In genomic region chr17:66075827-66076173, GRCm38 (mm10) we compare ENCODE assay signal across 8 mouse cellular contexts. TPM values are rescaled to one million over a fixed set of nuclear protein-coding genes. Genes with fewer than 3 reads are reported as not detected.
DNase-seq lines count a peak whose midpoint lies in the region; ATAC-seq lines count a peak whose summit lies in the region.

No protein-coding gene starts in this region.

- H3K9me3 ChIP-seq in neural tube, embryonic 11.5 days (ENCODE audit: control insufficient read depth, low read length): no peaks in the 10 kb centered on the region
- no peaks in the 10 kb centered on the region for H3K9me3 ChIP-seq in embryonic facial prominence, embryonic 11.5 days (replicated peaks; ENCODE audit: control insufficient read depth, low read length)
- no peaks in the 10 kb centered on the region for H3K9me3 ChIP-seq in hindbrain, embryonic 16.5 days (ENCODE audit: control insufficient read depth, low read length)

- peak overlapping the region; percentile 76 for H3K9ac ChIP-seq in neural tube, embryonic 11.5 days (ENCODE audit: low read length)
- H3K9ac ChIP-seq in embryonic facial prominence, embryonic 11.5 days (replicated peaks; ENCODE audit: low read length): peak overlapping the region; percentile 74
- peak overlapping the region; percentile 96 for H3K9ac ChIP-seq in hindbrain, embryonic 16.5 days (ENCODE audit: low read depth, low read length)

- peak overlapping the region; percentile 96 for H3K4me3 ChIP-seq in neural tube, embryonic 11.5 days (ENCODE audit: low read depth, low read length)
- peak overlapping the region; percentile 94 for H3K4me3 ChIP-seq in embryonic facial prominence, embryonic 11.5 days (ENCODE audit: low read depth, low read length)
- peak overlapping the region; percentile 96 for H3K4me3 ChIP-seq in hindbrain, embryonic 16.5 days (ENCODE audit: low read length)

- no peak for ATAC-seq in neural tube, embryonic 11.5 days (ENCODE audit: insufficient read depth, low FRiP score, low TSS enrichment)
- ATAC-seq in embryonic facial prominence, embryonic 11.5 days (replicated peaks; ENCODE audit: insufficient number of reproducible peaks, low FRiP score, low TSS enrichment, low read depth): no peak
- ATAC-seq in hindbrain, embryonic 16.5 days: no peak
- peak; percentile 33 for ATAC-seq in megakaryocyte progenitor cell, adult 5-6 weeks (replicated peaks; ENCODE audit: poor library complexity)
- ATAC-seq in monocyte, adult 5-6 weeks (replicated peaks; ENCODE audit: insufficient number of reproducible peaks, low FRiP score, low TSS enrichment, poor library complexity, severe bottlenecking): no peak

- DNase-seq in neural tube, embryonic 11.5 days (ENCODE audit: low spot score): peak; percentile 12
- DNase-seq in neural tube, embryonic 10.5 days (ENCODE audit: extremely low spot score, low spot score): no peak
- DNase-seq in embryonic facial prominence, embryonic 11.5 days (ENCODE audit: low spot score): peak; percentile 64
- no peak for DNase-seq in gastrocnemius, postnatal 4 days (ENCODE audit: low spot score in 2 of 2)
- DNase-seq in adrenal gland, postnatal 14 days: no peak

- H3K27ac ChIP-seq in neural tube, embryonic 11.5 days (ENCODE audit: low read depth, low read length): no peak overlapping the region
- H3K27ac ChIP-seq in embryonic facial prominence, embryonic 11.5 days (replicated peaks; ENCODE audit: low read depth, low read length): peak overlapping the region; percentile 78; the same call in 1 of the 2 replicates
- peak overlapping the region; percentile 97 for H3K27ac ChIP-seq in hindbrain, embryonic 16.5 days (ENCODE audit: low read depth, low read length)

- no peaks in the 10 kb centered on the region for H3K27me3 ChIP-seq in neural tube, embryonic 11.5 days (ENCODE audit: control insufficient read depth, insufficient read depth, low read length)
- no peaks in the 10 kb centered on the region for H3K27me3 ChIP-seq in embryonic facial prominence, embryonic 11.5 days (ENCODE audit: control insufficient read depth, insufficient read depth, low read length)
- H3K27me3 ChIP-seq in hindbrain, embryonic 16.5 days (replicated peaks; ENCODE audit: control insufficient read depth, insufficient read depth, low read length): no peaks in the 10 kb centered on the region

- 10% methylated on average over 12 of the region's 12 CpGs for WGBS in neural tube, embryonic 11.5 days
- WGBS in embryonic facial prominence, embryonic 11.5 days: 5% methylated on average over 12 of the region's 12 CpGs
- WGBS in hindbrain, embryonic 16.5 days: 2% methylated on average over 12 of the region's 12 CpGs

- peaks cover 3% of the 10 kb centered on the region; the same call in 1 of the 2 replicates for H3K36me3 ChIP-seq in neural tube, embryonic 11.5 days (ENCODE audit: control insufficient read depth, insufficient read depth, low read length)
- H3K36me3 ChIP-seq in embryonic facial prominence, embryonic 11.5 days (replicated peaks; ENCODE audit: control insufficient read depth, insufficient read depth, low read depth, low read length): no peaks in the 10 kb centered on the region
- peaks cover 15% of the 10 kb centered on the region for H3K36me3 ChIP-seq in hindbrain, embryonic 16.5 days (ENCODE audit: control insufficient read depth, insufficient read depth, low read length)

- peaks cover 11% of the 10 kb centered on the region; the same call in 1 of the 2 replicates for H3K4me1 ChIP-seq in neural tube, embryonic 11.5 days (ENCODE audit: control insufficient read depth, insufficient read depth, low read length)
- H3K4me1 ChIP-seq in embryonic facial prominence, embryonic 11.5 days (ENCODE audit: control insufficient read depth, insufficient read depth, low read length): no peaks in the 10 kb centered on the region
- H3K4me1 ChIP-seq in hindbrain, embryonic 16.5 days (ENCODE audit: control insufficient read depth, insufficient read depth, low read depth, low read length): peaks cover 15% of the 10 kb centered on the region

- peak overlapping the region; percentile 81 for H3K4me2 ChIP-seq in neural tube, embryonic 11.5 days (ENCODE audit: low read depth)
- H3K4me2 ChIP-seq in embryonic facial prominence, embryonic 11.5 days (ENCODE audit: low read depth, low read length): peak overlapping the region; percentile 86
- H3K4me2 ChIP-seq in hindbrain, embryonic 16.5 days (ENCODE audit: low read length): peak overlapping the region; percentile 74

RNA-seq across cellular contexts. Expression of gene Ankrd12, which starts 1.1 kb away (rescaled TPM):
- 33.2 and 34.7 TPM in 2 replicates for polyA plus RNA-seq in neural tube, embryonic 11.5 days (2014; fragmentation: Nextera tagmentation; extraction: Ambion mirVana)
- 27.2 and 29.4 TPM in 2 replicates for polyA plus RNA-seq in embryonic facial prominence, embryonic 11.5 days (2014; fragmentation: Nextera tagmentation; extraction: Ambion mirVana)
- polyA plus RNA-seq in hindbrain, embryonic 16.5 days (2015; fragmentation: Nextera tagmentation; extraction: Ambion mirVana): 154 and 167 TPM in 2 replicates
- 52.8 and 60.3 TPM in 2 replicates for total RNA-seq in megakaryocyte progenitor cell, adult 5-6 weeks (2015)
- total RNA-seq in megakaryocyte progenitor cell, adult 5-6 weeks (2017): 48.1 and 73.1 TPM in 2 replicates
- 10 to 100 TPM; 17.8 to 24.7 TPM for total RNA-seq in gastrocnemius, postnatal 4 days (2021)
- 60.7 to 91.8 TPM (median 63.4 TPM) in 3 replicates for total RNA-seq in monocyte, adult 5-6 weeks (2017)
- 22.6 and 25.0 TPM in 2 replicates for total RNA-seq in adrenal gland, postnatal 14 days (2021)

RNA-seq across cellular contexts. Expression of gene Ndufv2, which starts 25.6 kb away (rescaled TPM):
- polyA plus RNA-seq in neural tube, embryonic 11.5 days (2014; fragmentation: Nextera tagmentation; extraction: Ambion mirVana): 321 and 347 TPM in 2 replicates
- 334 and 342 TPM in 2 replicates for polyA plus RNA-seq in embryonic facial prominence, embryonic 11.5 days (2014; fragmentation: Nextera tagmentation; extraction: Ambion mirVana)
- polyA plus RNA-seq in hindbrain, embryonic 16.5 days (2015; fragmentation: Nextera tagmentation; extraction: Ambion mirVana): 392 and 420 TPM in 2 replicates
- total RNA-seq in megakaryocyte progenitor cell, adult 5-6 weeks (2015): 238 and 242 TPM in 2 replicates
- 243 and 254 TPM in 2 replicates for total RNA-seq in megakaryocyte progenitor cell, adult 5-6 weeks (2017)
- 100 to 1,000 TPM; 447 to 482 TPM for total RNA-seq in gastrocnemius, postnatal 4 days (2021)
- total RNA-seq in monocyte, adult 5-6 weeks (2017): 97.5 to 124 TPM (median 101 TPM) in 3 replicates
- 598 and 660 TPM in 2 replicates for total RNA-seq in adrenal gland, postnatal 14 days (2021)

RNA-seq across cellular contexts. Expression of gene Washc1, which starts 35.5 kb away (rescaled TPM):
- 31.1 and 31.5 TPM in 2 replicates for polyA plus RNA-seq in neural tube, embryonic 11.5 days (2014; fragmentation: Nextera tagmentation; extraction: Ambion mirVana)
- polyA plus RNA-seq in embryonic facial prominence, embryonic 11.5 days (2014; fragmentation: Nextera tagmentation; extraction: Ambion mirVana): 36.3 and 36.8 TPM in 2 replicates
- polyA plus RNA-seq in hindbrain, embryonic 16.5 days (2015; fragmentation: Nextera tagmentation; extraction: Ambion mirVana): 46.5 and 49.2 TPM in 2 replicates
- 14.7 and 15.1 TPM in 2 replicates for total RNA-seq in megakaryocyte progenitor cell, adult 5-6 weeks (2015)
- total RNA-seq in megakaryocyte progenitor cell, adult 5-6 weeks (2017): 22.5 and 29.8 TPM in 2 replicates
- total RNA-seq in gastrocnemius, postnatal 4 days (2021): 10 to 100 TPM; 26.3 to 28.7 TPM
- total RNA-seq in monocyte, adult 5-6 weeks (2017): 15.0 to 43.3 TPM (median 25.2 TPM) in 3 replicates
- total RNA-seq in adrenal gland, postnatal 14 days (2021): 28.2 and 33.8 TPM in 2 replicates

RNA-seq across cellular contexts. Expression of gene Ddx11, which starts 47.5 kb away (rescaled TPM):
- 16.0 and 16.9 TPM in 2 replicates for polyA plus RNA-seq in neural tube, embryonic 11.5 days (2014; fragmentation: Nextera tagmentation; extraction: Ambion mirVana)
- 17.6 and 19.4 TPM in 2 replicates for polyA plus RNA-seq in embryonic facial prominence, embryonic 11.5 days (2014; fragmentation: Nextera tagmentation; extraction: Ambion mirVana)
- 4.8 and 7.2 TPM in 2 replicates for polyA plus RNA-seq in hindbrain, embryonic 16.5 days (2015; fragmentation: Nextera tagmentation; extraction: Ambion mirVana)
- 13.4 and 17.3 TPM in 2 replicates for total RNA-seq in megakaryocyte progenitor cell, adult 5-6 weeks (2015)
- 18.4 and 23.3 TPM in 2 replicates for total RNA-seq in megakaryocyte progenitor cell, adult 5-6 weeks (2017)
- 1 to 10 TPM; 6.6 to 7.5 TPM for total RNA-seq in gastrocnemius, postnatal 4 days (2021)
- 4.5 to 12.8 TPM (median 8.1 TPM) in 3 replicates for total RNA-seq in monocyte, adult 5-6 weeks (2017)
- 6.2 and 6.6 TPM in 2 replicates for total RNA-seq in adrenal gland, postnatal 14 days (2021)

Comparison
In these comparisons a context has a peak if more than half of its experiments do, and no peak if none do; other contexts are left out.
1. DNase-seq: peak in neural tube, embryonic 11.5 days (single experiment) and embryonic facial prominence, embryonic 11.5 days (single experiment); none in neural tube, embryonic 10.5 days (single experiment), gastrocnemius, postnatal 4 days (0 of 2) and adrenal gland, postnatal 14 days (single experiment).
2. Peak in every context shown above with its lines, with median percentiles within 50 percentile points of each other: H3K4me2 ChIP-seq, H3K4me3 ChIP-seq and H3K9ac ChIP-seq.